Mouse (Mus musculus): Measurements from ENCODE around the gene Ceacam18. TPM values are rescaled to one million over a fixed set of nuclear protein-coding genes. Genes with fewer than 3 reads are reported as not detected.
"Not testable (repeated sequence)": the region's sequence is repeated elsewhere in the genome, so short reads cannot be mapped to it uniquely, and the experiment has no call there.

Gene Ceacam18
- polyA plus RNA-seq, 1 experiment: not detected

DNA sequence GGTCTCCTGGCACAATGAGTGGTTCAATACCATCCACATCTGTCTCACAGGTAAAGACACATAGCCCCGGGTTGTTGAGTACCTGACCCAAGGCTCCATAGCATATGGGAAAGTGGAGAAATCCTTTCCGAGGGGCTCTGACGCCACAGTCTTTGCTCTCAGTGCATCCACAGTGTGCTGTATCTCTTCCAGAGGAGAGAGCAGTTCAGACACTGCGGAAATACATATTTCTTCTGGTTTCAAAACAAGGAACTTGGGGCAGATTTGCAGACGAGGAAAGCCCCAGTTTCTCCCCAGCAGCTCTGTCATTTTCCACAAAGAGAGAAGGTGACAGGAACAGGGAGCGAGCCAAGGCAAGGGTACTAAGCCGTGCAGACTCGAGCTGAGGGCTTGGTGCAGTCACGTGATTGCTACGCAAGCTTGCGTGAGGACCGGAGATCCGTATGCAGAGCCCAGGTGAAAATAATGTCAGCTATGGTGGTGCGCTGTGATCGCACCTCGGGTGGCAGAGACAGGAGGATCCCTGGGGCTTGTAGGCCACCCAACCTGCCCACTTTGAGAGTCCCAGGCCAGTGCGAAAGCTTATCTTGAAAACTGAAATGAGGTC is 8.6 kb downstream of the Ceacam18 start:
- Histone ChIP-seq H3K4me3 (ENCODE audit: insufficient read depth, low read depth, low read length) (no peak overlapping the region), H3K27ac (replicated peaks; ENCODE audit: low read depth, low read length) (no peak overlapping the region; the same call in 1 of the 2 replicates), H3K4me1 (ENCODE audit: control insufficient read depth, insufficient read depth, insufficient read length, low read length) (no peaks in the 10 kb centered on the region)

DNA sequence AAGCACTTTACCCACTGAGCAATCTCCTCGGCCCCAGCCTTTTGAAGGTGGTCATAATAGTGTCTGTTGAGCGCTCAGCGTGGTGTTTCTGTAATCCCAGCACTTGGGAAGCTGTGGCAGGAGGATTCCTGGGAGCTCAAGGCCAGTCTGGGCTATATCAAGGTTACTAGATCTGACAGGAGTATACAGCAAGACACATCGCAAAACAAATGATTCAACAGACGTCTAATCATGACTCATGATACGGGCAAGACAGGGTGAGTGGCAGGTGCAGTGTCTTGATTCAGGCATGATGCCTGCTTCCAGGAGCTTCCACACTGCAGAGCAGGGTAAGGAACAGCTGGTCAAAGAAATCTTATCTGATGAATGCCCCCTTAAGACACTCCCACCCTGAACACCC is 18.2 kb downstream of the Ceacam18 start:
- Histone ChIP-seq H3K4me3 (ENCODE audit: insufficient read depth, low read depth, low read length) (no peak overlapping the region), H3K27ac (replicated peaks; ENCODE audit: low read depth, low read length) (no peak overlapping the region), H3K4me1 (ENCODE audit: control insufficient read depth, insufficient read depth, insufficient read length, low read length) (no peaks in the 10 kb centered on the region)

DNA sequence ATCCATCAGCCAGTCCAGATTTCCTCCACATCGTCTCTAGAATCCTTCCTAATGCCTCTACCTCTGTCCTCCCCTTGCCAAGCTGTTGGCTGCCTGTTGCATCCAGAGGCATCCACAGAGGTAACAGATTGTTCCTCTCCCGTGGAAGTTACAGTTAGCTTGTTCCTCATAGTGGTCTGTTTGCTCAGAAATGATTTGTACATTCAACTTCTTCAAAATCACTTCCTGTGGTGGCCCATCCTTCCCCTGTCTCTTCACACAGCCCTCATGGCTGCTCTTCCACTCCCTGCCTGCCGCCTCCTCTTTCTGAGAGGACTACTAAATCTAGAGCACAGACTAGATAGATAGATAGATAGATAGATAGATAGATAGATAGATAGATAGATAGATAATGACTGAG is 20.0 kb downstream of the Ceacam18 start:
- Histone ChIP-seq H3K4me3 (ENCODE audit: insufficient read depth, low read depth, low read length) (no peak overlapping the region), H3K4me1 (ENCODE audit: control insufficient read depth, insufficient read depth, insufficient read length, low read length) (no peaks in the 10 kb centered on the region), H3K27ac (replicated peaks; ENCODE audit: low read depth, low read length) (peak overlapping the region; percentile 33; the same call in 1 of the 2 replicates)

DNA sequence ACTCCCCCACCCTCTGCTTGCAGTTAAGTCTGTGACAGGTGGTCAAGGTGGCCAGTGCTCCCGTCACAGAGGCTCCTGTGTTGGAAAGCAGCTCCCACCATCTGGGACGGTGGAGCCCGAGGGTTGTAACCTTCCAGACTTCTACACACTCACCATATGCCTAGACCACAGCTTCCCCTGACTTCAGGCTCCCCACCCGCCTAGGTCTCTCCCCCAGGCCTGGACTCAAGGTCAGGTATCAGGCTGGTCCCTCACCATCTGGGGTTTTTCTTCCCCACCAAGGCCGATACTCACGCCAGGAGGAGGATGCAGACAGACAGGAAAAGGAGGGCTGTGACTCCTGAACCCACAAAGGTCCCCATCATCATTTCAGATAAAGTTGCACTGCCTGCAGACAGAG is 21.7 kb downstream of the Ceacam18 start:
- Histone ChIP-seq H3K4me3 (ENCODE audit: insufficient read depth, low read depth, low read length) (no peak overlapping the region), H3K4me1 (ENCODE audit: control insufficient read depth, insufficient read depth, insufficient read length, low read length) (no peaks in the 10 kb centered on the region), H3K27ac (replicated peaks; ENCODE audit: low read depth, low read length) (no peak overlapping the region)

- H3K4me1 ChIP-seq (ENCODE audit: control insufficient read depth, insufficient read depth, insufficient read length, low read length): no peaks in the 10 kb centered on the region
- H3K4me3 ChIP-seq (ENCODE audit: insufficient read depth, low read depth, low read length): no peak within 1 kb of the TSS
- peak within 1 kb of the TSS; percentile 51 for H3K27ac ChIP-seq (replicated peaks; ENCODE audit: low read depth, low read length)
Measured at GRCm38 (mm10) chr7:43660002-43660401, 25.5 kb downstream of the Ceacam18 start, which contains the start of gene Siglece. Gene Siglece (minus strand): TSS chr7:43660161.

GRCm38 (mm10) chr7:43662804-43663203 is 28.3 kb downstream of the Ceacam18 start:
- H3K4me1 ChIP-seq (ENCODE audit: control insufficient read depth, insufficient read depth, insufficient read length, low read length): peaks cover 3% of the 10 kb centered on the region; the same call in 1 of the 2 replicates
- no peak overlapping the region for H3K27ac ChIP-seq (replicated peaks; ENCODE audit: low read depth, low read length)
- H3K4me3 ChIP-seq (ENCODE audit: insufficient read depth, low read depth, low read length): no peak overlapping the region

DNA sequence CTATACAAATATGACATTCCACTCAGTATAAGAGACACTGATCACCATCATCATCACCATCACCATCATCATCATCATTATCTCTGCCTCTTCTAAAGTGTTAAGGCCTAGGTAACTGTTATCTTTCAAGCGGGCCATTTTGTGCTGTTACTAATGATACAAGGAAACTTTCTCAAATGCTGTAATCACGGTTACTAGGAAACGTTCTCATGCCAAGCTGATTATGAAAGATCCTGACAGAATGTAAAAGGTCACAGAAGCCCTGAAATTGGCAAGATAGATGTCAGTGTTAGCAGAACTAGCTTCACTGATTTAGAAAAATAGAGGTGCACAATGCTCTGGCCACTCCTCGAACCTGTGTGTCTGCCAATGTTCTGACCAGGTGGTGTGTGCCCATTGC is 32.7 kb downstream of the Ceacam18 start:
- not testable (repeated sequence) for H3K4me3 ChIP-seq (ENCODE audit: insufficient read depth, low read depth, low read length); H3K4me1 ChIP-seq (ENCODE audit: control insufficient read depth, insufficient read depth, insufficient read length, low read length); H3K27ac ChIP-seq (replicated peaks; ENCODE audit: low read depth, low read length)

GRCm38 (mm10) chr7:43668582-43668981 is 34.1 kb downstream of the Ceacam18 start:
- H3K27ac ChIP-seq (replicated peaks; ENCODE audit: low read depth, low read length): no peak overlapping the region
- no peak overlapping the region for H3K4me3 ChIP-seq (ENCODE audit: insufficient read depth, low read depth, low read length)
- peaks cover 10% of the 10 kb centered on the region for H3K4me1 ChIP-seq (ENCODE audit: control insufficient read depth, insufficient read depth, insufficient read length, low read length)

GRCm38 (mm10) chr7:43671064-43671808 is 36.7 kb downstream of the Ceacam18 start:
- H3K4me3 ChIP-seq (ENCODE audit: insufficient read depth, low read depth, low read length): peak overlapping the region; percentile 3; the same call in 1 of the 2 replicates
- peaks cover 10% of the 10 kb centered on the region for H3K4me1 ChIP-seq (ENCODE audit: control insufficient read depth, insufficient read depth, insufficient read length, low read length)
- peak overlapping the region; percentile 83 for H3K27ac ChIP-seq (replicated peaks; ENCODE audit: low read depth, low read length)

DNA sequence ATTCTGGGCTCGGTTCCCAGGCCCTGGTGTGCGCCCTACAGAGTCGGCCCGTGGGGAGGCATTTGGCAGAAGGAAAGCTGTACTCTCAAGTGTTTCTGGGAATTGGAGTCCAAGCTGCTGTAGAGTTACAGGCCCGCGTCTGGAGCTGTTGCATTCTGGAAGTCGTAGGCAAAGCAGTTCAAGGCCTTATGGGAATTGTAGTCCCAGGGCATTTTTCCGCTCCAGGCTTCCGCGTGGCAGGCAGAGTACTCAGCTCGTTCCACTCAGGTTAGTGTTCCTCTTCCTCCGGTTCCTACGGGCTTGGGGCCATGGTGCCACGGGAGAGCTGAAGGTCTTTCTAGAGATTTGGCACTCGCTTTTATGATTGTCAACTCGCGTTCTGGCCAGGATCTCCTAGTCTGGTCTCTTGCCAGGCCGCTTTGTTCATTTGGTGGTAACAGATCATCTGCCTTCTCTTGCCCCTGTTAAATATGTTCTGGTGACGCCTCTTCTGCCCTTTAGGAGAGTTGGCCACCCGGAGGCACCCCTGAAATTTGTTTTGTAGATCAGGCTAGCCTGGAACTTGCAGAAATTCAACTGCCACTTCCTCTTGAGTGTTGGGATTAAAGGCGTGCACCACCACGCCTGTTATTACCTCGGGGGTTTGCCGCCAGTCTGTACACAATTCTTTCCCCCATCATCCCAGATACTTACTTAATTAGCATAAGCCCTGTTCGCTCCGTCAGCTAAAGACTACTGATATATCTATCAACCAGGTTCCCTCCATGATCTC is 37.5 kb downstream of the Ceacam18 start, which contains the start of gene Ctu1:
Gene Ctu1 (plus strand): TSS at position 208 of the 772 bp plus-strand sequence.
- H3K4me3 ChIP-seq (ENCODE audit: insufficient read depth, low read depth, low read length): peak within 1 kb of the TSS; percentile 87
- H3K27ac ChIP-seq (replicated peaks; ENCODE audit: low read depth, low read length): peak within 1 kb of the TSS; percentile 83
- peaks cover 7% of the 10 kb centered on the region for H3K4me1 ChIP-seq (ENCODE audit: control insufficient read depth, insufficient read depth, insufficient read length, low read length)

- Histone ChIP-seq H3K4me3 (ENCODE audit: insufficient read depth, low read depth, low read length) (peak overlapping the region; percentile 87), H3K27ac (replicated peaks; ENCODE audit: low read depth, low read length) (no peak overlapping the region; the same call in 1 of the 2 replicates), H3K4me1 (ENCODE audit: control insufficient read depth, insufficient read depth, insufficient read length, low read length) (peaks cover 7% of the 10 kb centered on the region)
Measured at GRCm38 (mm10) chr7:43672581-43673260, 38.2 kb downstream of the Ceacam18 start.

GRCm38 (mm10) chr7:43675091-43675490 is 40.6 kb downstream of the Ceacam18 start:
- Histone ChIP-seq H3K4me3 (ENCODE audit: insufficient read depth, low read depth, low read length) (no peak overlapping the region), H3K4me1 (ENCODE audit: control insufficient read depth, insufficient read depth, insufficient read length, low read length) (peaks cover 7% of the 10 kb centered on the region), H3K27ac (replicated peaks; ENCODE audit: low read depth, low read length) (no peak overlapping the region)

DNA sequence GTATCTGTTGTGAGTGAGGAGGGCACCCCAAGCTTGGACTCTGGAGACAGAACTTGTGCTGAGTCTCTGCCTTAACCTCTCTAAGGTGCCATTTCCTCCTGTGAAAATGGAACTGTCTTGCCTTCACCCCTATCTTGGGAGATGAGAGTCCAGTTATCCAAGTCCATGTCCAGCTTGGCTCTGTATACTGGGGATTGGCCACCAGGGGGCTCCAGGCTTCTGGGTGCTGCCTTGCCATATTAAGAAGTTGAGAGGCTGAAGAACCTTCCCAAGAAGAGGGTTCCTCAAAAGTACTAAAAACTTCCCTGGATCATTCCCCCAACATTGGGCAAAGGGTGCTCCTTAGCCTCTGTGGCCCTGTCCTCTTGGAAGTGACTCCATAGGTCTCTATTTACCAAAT is 44.0 kb downstream of the Ceacam18 start:
- Histone ChIP-seq H3K4me1 (ENCODE audit: control insufficient read depth, insufficient read depth, insufficient read length, low read length) (no peaks in the 10 kb centered on the region), H3K27ac (replicated peaks; ENCODE audit: low read depth, low read length) (no peak overlapping the region), H3K4me3 (ENCODE audit: insufficient read depth, low read depth, low read length) (no peak overlapping the region)

DNA sequence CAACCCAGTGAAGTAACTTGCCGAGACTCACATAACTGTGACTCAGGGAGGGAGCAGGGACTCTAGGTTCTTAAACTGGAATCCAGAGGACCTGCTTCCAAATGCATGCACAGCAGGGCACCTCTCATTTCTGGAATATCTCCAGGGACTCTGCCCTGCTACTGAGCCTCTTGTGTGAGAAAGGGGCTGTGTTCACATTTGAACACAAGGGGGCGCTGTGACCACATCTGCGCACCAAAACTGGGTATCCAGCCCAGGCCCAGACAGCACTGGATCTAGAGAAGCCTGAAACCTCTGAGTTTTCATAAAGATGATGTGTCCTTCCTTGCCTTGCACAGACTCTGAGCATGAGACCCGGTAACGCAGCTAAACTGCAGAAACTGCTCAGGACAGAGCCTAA is 46.5 kb downstream of the Ceacam18 start:
- H3K4me3 ChIP-seq (ENCODE audit: insufficient read depth, low read depth, low read length): no peak overlapping the region
- H3K4me1 ChIP-seq (ENCODE audit: control insufficient read depth, insufficient read depth, insufficient read length, low read length): no peaks in the 10 kb centered on the region; the same call in 1 of the 2 replicates
- no peak overlapping the region for H3K27ac ChIP-seq (replicated peaks; ENCODE audit: low read depth, low read length)

DNA sequence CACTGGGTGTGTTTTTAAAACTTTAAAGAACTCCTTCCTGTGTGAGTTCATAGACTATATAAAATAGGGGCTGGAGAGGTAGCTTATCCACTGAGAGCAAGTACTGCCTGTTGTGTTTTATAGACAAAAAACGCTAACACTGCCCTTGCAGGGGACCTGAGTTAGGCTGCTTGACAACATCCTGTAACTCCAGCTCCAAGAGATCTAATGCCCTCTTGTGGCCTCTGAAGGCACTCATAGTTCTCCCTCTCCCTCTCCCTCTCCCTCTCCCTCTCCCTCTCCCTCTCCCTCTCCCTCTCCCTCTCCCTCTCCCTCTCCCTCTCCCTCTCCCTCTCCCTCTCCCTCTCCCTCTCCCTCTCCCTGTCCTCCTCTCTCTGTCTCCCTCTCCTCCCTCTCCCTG is 48.0 kb downstream of the Ceacam18 start:
- not testable (repeated sequence) for H3K27ac ChIP-seq (replicated peaks; ENCODE audit: low read depth, low read length); H3K4me1 ChIP-seq (ENCODE audit: control insufficient read depth, insufficient read depth, insufficient read length, low read length)

More for the DNA sequence above, 48.0 kb downstream of the Ceacam18 start:
- H3K4me3 ChIP-seq (ENCODE audit: insufficient read depth, low read depth, low read length): not testable (repeated sequence)
